Mouse (Mus musculus): ENCODE data around the gene Adcy2.

Adcy2 gene

GRCm38 (mm10) chr13:68941429-68941828, 57.9 kb downstream of the Adcy2 start:
- H3K9me3 ChIP-seq (ENCODE audit: low read length) = no peaks in the 10 kb centered on the region
- H3K27me3 ChIP-seq (ENCODE audit: insufficient read depth, low read length) = no peaks in the 10 kb centered on the region
- no peak overlapping the region for H3K4me3 ChIP-seq (replicated peaks; ENCODE audit: low read length)
- no peaks in the 10 kb centered on the region for H3K36me3 ChIP-seq (ENCODE audit: insufficient read depth, low read length)
- H3K4me1 ChIP-seq (replicated peaks; ENCODE audit: low read depth, low read length) = no peaks in the 10 kb centered on the region
- TF ChIP-seq CTCF (conservative IDR thresholded peaks at IDR 0.05; ENCODE audit: low read length) (no peak), NANOG (IDR thresholded peaks at IDR 0.05; ENCODE audit: borderline replicate concordance, low read length) (no peak), POU5F1 (IDR thresholded peaks at IDR 0.05; ENCODE audit: borderline replicate concordance, low read length) (no peak)

DNA sequence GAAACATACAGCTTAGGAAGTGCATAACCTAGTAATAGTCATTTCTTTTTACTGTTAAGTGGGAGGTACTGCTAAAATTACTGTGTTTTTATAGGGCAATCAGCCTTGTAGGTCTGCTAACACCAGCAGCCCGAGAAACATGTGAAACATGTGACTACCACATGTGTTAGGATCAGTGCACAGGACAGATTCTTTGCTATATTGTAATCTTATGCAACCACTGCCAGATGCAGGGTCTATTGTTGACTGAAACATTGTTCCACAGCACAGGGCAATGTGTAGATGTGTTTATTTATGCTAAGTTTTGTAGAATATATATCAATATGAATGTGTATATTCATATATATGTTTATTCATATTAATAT, 67.1 kb downstream of the Adcy2 start:
- TF ChIP-seq CTCF (conservative IDR thresholded peaks at IDR 0.05; ENCODE audit: low read length) = no peak
- no peak for TF ChIP-seq POU5F1 (IDR thresholded peaks at IDR 0.05; ENCODE audit: borderline replicate concordance, low read length)
- no peak for TF ChIP-seq NANOG (IDR thresholded peaks at IDR 0.05; ENCODE audit: borderline replicate concordance, low read length)
- Histone ChIP-seq H3K36me3 (ENCODE audit: insufficient read depth, low read length) (no peaks in the 10 kb centered on the region), H3K9me3 (ENCODE audit: low read length) (no peaks in the 10 kb centered on the region), H3K27me3 (ENCODE audit: insufficient read depth, low read length) (no peaks in the 10 kb centered on the region), H3K4me1 (replicated peaks; ENCODE audit: low read depth, low read length) (no peaks in the 10 kb centered on the region), H3K4me3 (replicated peaks; ENCODE audit: low read length) (no peak overlapping the region)

DNA sequence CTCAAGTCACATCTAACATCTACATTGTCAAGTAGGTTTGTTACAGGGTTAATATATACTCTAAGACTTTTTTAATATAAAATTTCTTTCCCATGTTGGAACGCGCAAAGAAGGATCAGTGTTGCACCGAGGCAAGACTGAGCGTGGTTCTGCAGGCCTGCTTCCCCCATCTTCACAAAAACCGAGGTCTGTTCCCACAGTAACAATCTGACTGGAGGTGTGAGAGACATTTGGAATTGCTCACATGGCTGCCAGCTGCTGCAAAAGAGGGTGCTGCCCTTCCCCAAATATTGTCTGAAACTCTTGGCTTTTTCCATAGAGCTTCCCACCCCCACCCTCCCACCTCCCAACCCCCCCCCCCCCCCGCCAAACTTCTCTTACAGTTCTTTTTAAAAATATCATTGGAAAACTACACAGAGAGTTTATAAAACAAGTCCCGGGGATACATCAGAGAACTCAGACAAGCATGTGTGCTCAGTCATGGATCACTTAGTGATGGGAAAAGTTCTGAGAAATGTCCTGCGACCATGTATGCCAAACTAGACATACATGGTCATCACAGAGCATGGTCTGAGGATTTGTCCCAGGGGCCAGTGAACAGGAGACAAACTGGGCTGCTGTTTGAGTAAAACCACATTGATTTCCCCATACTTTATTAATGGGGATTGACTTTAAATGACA, 67.6 kb downstream of the Adcy2 start:
- TF ChIP-seq NANOG (IDR thresholded peaks at IDR 0.05; ENCODE audit: borderline replicate concordance, low read length) = no peak
- no peak for TF ChIP-seq POU5F1 (IDR thresholded peaks at IDR 0.05; ENCODE audit: borderline replicate concordance, low read length)
- TF ChIP-seq CTCF (conservative IDR thresholded peaks at IDR 0.05; ENCODE audit: low read length) = no peak
- Histone ChIP-seq H3K4me3 (replicated peaks; ENCODE audit: low read length) (no peak overlapping the region), H3K36me3 (ENCODE audit: insufficient read depth, low read length) (no peaks in the 10 kb centered on the region)

GRCm38 (mm10) chr13:68928469-68928868, 70.9 kb downstream of the Adcy2 start:
- H3K4me1 ChIP-seq (replicated peaks; ENCODE audit: low read depth, low read length) = no peaks in the 10 kb centered on the region
- H3K4me3 ChIP-seq (replicated peaks; ENCODE audit: low read length) = no peak overlapping the region
- TF ChIP-seq POU5F1 (IDR thresholded peaks at IDR 0.05; ENCODE audit: borderline replicate concordance, low read length) (no peak), CTCF (conservative IDR thresholded peaks at IDR 0.05; ENCODE audit: low read length) (no peak), NANOG (IDR thresholded peaks at IDR 0.05; ENCODE audit: borderline replicate concordance, low read length) (no peak)
- H3K9me3 ChIP-seq (ENCODE audit: low read length) = peaks cover 18% of the 10 kb centered on the region
- no peaks in the 10 kb centered on the region for H3K36me3 ChIP-seq (ENCODE audit: insufficient read depth, low read length)
- H3K27me3 ChIP-seq (ENCODE audit: insufficient read depth, low read length) = no peaks in the 10 kb centered on the region

More for the DNA sequence above, 67.6 kb downstream of the Adcy2 start:
- no peaks in the 10 kb centered on the region for H3K27me3 ChIP-seq (ENCODE audit: insufficient read depth, low read length)
- no peaks in the 10 kb centered on the region for H3K9me3 ChIP-seq (ENCODE audit: low read length)
- H3K4me1 ChIP-seq (replicated peaks; ENCODE audit: low read depth, low read length) = no peaks in the 10 kb centered on the region

DNA sequence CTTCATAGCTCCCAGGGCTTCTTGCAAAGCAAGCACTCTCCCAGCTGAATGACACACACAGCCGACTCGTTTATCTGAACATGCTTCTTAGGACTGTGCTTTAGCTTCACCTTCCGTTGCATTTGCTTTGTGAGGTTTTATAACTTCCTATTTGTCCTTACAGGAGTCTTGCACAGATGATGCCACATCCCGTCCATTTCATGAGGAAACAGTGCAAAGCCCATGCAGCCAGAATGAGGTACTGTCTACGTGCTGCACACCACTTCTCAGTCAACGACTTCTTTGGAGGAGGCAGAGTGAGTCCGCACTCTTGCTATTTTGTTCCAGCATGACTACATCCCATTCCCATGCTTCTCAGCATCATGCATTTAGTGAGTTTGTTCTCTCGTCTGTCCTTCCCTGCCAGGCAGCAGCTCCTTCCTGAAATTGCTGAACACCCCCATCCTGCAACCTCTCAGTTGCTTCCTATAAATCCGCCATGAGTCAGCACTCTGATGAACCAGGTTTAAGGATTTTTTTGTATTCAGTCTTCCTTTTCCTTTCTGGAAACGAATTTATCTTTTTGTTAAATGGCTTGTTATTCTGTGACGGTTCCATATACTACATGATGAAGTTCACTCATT, 85.6 kb downstream of the Adcy2 start:
- no peaks in the 10 kb centered on the region for H3K27me3 ChIP-seq (ENCODE audit: insufficient read depth, low read length)
- H3K36me3 ChIP-seq (ENCODE audit: insufficient read depth, low read length) = no peaks in the 10 kb centered on the region
- no peaks in the 10 kb centered on the region for H3K9me3 ChIP-seq (ENCODE audit: low read length)
- TF ChIP-seq NANOG (IDR thresholded peaks at IDR 0.05; ENCODE audit: borderline replicate concordance, low read length) (no peak), CTCF (conservative IDR thresholded peaks at IDR 0.05; ENCODE audit: low read length) (no peak), POU5F1 (IDR thresholded peaks at IDR 0.05; ENCODE audit: borderline replicate concordance, low read length) (no peak)
- H3K4me3 ChIP-seq (replicated peaks; ENCODE audit: low read length) = no peak overlapping the region
- no peaks in the 10 kb centered on the region for H3K4me1 ChIP-seq (replicated peaks; ENCODE audit: low read depth, low read length)

- H3K9me3 ChIP-seq (ENCODE audit: low read length) = no peaks in the 10 kb centered on the region
- TF ChIP-seq NANOG (IDR thresholded peaks at IDR 0.05; ENCODE audit: borderline replicate concordance, low read length) (no peak), CTCF (conservative IDR thresholded peaks at IDR 0.05; ENCODE audit: low read length) (no peak), POU5F1 (IDR thresholded peaks at IDR 0.05; ENCODE audit: borderline replicate concordance, low read length) (no peak)
- H3K4me1 ChIP-seq (replicated peaks; ENCODE audit: low read depth, low read length) = no peaks in the 10 kb centered on the region
- no peaks in the 10 kb centered on the region for H3K36me3 ChIP-seq (ENCODE audit: insufficient read depth, low read length)
- H3K27me3 ChIP-seq (ENCODE audit: insufficient read depth, low read length) = no peaks in the 10 kb centered on the region
- H3K4me3 ChIP-seq (replicated peaks; ENCODE audit: low read length) = no peak overlapping the region
Measured at GRCm38 (mm10) chr13:68906667-68907066, 92.7 kb downstream of the Adcy2 start.

GRCm38 (mm10) chr13:68902708-68903107, 96.6 kb downstream of the Adcy2 start:
- no peaks in the 10 kb centered on the region for H3K36me3 ChIP-seq (ENCODE audit: insufficient read depth, low read length)
- TF ChIP-seq POU5F1 (IDR thresholded peaks at IDR 0.05; ENCODE audit: borderline replicate concordance, low read length) (no peak), NANOG (IDR thresholded peaks at IDR 0.05; ENCODE audit: borderline replicate concordance, low read length) (no peak), CTCF (conservative IDR thresholded peaks at IDR 0.05; ENCODE audit: low read length) (no peak)

DNA sequence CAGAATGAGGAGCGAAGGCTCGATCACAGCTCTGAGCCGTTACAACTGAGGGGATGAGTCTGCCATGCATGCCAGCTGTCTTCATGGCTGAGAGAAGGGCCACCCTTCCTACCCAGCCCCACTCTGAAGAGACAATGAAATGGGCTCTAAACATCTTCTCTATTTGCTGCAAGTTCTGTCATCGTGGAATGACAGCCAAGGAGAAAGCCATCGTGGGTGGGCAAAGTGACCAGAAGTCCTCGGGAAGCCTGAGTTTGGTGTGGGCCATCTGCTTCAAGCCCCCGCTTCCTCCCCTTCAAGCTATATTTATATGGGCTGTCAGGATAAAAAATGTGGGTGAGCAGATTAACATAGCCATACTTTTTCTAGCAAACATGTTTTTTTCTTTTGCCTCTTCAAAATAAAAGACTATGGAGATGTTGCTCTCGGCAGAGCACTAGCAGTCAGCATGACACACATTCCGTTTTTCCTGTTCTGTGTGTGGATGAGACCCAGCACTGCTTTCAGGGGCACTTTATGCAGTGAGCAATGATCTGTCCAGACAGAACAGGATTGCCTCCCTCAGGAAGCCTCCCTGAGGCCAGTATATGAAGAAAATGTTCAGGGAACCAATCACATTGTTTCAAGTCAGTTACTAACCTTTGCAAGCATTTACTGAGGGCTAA, 109.3 kb downstream of the Adcy2 start:
- no peak overlapping the region for H3K4me3 ChIP-seq (replicated peaks; ENCODE audit: low read length)
- H3K4me1 ChIP-seq (replicated peaks; ENCODE audit: low read depth, low read length) = no peaks in the 10 kb centered on the region
- H3K9me3 ChIP-seq (ENCODE audit: low read length) = no peaks in the 10 kb centered on the region
- no peaks in the 10 kb centered on the region for H3K36me3 ChIP-seq (ENCODE audit: insufficient read depth, low read length)
- no peaks in the 10 kb centered on the region for H3K27me3 ChIP-seq (ENCODE audit: insufficient read depth, low read length)
- no peak for TF ChIP-seq POU5F1 (IDR thresholded peaks at IDR 0.05; ENCODE audit: borderline replicate concordance, low read length)
- TF ChIP-seq NANOG (IDR thresholded peaks at IDR 0.05; ENCODE audit: borderline replicate concordance, low read length) = no peak
- TF ChIP-seq CTCF (conservative IDR thresholded peaks at IDR 0.05; ENCODE audit: low read length) = no peak

More at GRCm38 (mm10) chr13:68902708-68903107, 96.6 kb downstream of the Adcy2 start:
- H3K4me1 ChIP-seq (replicated peaks; ENCODE audit: low read depth, low read length) = no peaks in the 10 kb centered on the region
- no peak overlapping the region for H3K4me3 ChIP-seq (replicated peaks; ENCODE audit: low read length)
- no peaks in the 10 kb centered on the region for H3K9me3 ChIP-seq (ENCODE audit: low read length)
- no peaks in the 10 kb centered on the region for H3K27me3 ChIP-seq (ENCODE audit: insufficient read depth, low read length)
